Mouse (Mus musculus): ENCODE results near the gene Rhoh. TPM values are rescaled to one million over a fixed set of nuclear protein-coding genes. Genes with fewer than 3 reads are reported as not detected.

Gene Rhoh
- total RNA-seq, 2 experiments from 2014 or later, result 6.4 to 12.2 TPM

DNA sequence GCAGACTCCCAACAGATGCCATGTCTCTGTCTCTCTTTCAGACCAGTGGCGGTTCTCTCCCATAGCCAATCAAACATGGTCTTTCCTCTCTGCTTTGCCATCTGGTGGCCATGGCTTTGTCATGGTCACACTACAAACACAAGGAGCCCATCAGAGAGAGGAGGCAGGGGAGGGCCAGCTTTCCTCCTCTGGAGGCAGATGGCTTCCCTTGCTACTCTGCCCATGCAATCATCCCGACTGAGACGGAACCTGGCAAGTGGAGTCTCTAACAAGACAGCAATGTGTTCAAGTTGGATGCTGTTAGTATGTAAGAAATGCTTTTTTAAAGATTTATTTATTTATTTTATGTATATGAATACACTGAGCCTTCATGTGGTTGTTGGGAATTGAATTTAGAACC lies 58.9 kb downstream of the Rhoh start:
- ATAC-seq (replicated peaks; ENCODE audit: low FRiP score, poor library complexity, severe bottlenecking), result no peak

DNA sequence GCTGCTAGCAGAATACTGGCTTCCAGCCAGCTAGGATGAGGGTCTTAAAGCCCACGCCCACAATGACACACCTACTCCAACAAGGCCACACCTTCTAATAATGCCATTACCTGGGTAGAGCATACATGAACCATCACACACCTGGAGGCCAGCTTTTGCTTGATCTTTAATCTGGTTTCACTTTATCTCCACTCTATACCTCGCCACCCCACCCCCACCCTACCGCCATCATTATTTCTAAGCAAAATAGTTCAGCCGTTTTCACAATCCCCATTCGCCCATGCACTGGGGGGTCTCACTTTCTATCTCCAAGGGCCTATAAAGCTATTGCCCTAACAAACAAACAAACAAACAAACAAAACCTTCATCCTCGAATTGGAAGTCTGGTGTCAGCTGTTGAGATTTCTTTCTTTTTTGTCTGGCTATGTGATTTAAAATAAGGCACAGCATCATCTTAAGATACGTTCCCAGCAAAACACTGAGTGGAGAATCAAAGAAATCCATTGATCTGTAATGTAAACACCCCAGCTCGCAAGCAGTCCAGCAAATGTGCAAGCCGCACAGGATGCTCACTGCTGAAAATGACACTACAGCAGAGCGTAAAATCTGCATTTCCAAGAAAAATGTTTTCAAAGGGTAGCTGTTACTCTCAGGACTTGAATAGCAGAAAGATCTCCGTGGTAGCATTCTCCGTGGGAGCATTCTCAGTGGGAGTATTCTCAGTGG lies 59.9 kb downstream of the Rhoh start:
- ATAC-seq (replicated peaks; ENCODE audit: low FRiP score, poor library complexity, severe bottlenecking), result no peak

GRCm38 (mm10) chr5:65921477-65922138 lies 60.6 kb downstream of the Rhoh start:
- no peak for ATAC-seq (replicated peaks; ENCODE audit: low FRiP score, poor library complexity, severe bottlenecking)

DNA sequence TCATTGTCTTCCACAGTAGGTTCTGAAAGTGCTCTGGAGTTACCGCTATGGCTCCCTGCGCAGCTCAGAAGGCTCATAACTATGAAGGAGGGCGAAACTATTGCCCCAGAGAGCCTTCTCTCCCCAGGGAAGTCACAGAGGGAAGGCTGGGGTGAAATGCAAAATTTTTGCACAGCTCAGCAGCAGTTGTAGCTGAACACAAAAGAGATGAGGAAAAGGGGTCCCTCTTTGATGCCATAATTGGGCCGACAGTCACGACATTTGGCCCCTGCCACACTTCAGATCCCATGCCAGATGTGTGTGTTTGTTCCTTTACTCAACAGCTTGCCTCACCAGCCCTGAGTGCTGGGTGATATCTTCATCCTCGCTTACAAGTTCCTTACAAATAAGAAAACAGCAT lies 65.7 kb downstream of the Rhoh start:
- no peak for ATAC-seq (replicated peaks; ENCODE audit: low FRiP score, poor library complexity, severe bottlenecking)

- no peak for ATAC-seq (replicated peaks; ENCODE audit: low FRiP score, poor library complexity, severe bottlenecking)
Observed at GRCm38 (mm10) chr5:65929162-65929561, 68.1 kb downstream of the Rhoh start.

DNA sequence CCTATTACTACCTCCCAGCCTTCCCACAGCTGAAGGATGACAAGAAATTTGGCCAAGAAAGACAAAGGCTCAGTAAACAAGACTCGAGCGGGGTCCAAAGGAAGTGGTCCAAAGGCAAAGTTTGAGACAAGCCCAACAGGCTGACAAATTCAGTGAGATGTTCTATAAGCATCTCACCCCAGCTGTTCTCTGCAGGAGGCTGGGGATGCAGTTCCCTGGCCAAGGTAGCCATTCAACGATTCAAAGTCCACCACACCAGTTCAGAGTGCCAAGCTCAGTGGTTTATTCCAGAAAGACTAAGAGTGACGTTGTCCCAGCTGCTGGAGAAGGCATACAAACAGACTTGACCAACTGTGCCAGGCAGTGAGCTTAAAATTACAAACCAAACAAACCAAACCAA lies 69.2 kb downstream of the Rhoh start:
- ATAC-seq (replicated peaks; ENCODE audit: low FRiP score, poor library complexity, severe bottlenecking), result no peak

DNA sequence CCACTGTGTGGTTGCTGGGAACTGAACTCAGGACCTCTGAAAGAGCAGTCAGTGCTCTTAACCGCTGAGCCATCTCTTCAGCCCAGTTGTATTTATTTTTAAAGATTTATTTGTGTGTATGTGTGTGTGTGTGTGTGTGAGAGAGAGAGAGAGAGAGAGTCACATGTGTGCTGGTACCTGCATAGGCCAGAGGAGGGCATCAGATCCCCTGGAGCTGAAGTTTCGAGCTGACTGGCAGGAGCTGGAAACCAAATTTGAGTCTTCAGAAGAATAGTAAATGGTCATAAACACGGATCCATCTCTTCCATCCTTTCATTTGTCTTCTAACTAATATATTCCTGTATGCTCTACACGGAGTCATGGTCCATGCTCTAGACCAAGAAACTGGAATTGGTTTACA lies 72.2 kb downstream of the Rhoh start:
- ATAC-seq (replicated peaks; ENCODE audit: low FRiP score, poor library complexity, severe bottlenecking), result no peak

DNA sequence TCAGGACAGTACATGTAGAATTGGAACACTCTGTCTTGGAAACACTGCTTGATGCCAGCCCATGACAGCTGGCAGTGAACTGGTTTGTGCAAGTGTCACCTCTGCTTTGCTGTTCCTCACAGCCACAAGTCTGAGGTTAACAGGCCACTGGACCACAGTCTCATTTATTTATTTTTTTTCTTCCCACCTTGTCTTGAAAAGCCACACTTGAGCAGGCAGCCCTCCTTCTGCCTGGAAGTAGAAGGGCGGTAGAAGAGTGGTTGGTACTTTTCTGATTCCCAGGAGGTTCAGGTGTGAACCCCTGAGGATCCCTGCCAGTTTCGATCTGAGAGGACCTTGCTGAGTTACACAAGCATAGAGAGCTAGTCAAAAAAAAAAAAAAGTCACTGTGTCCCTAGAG lies 72.8 kb downstream of the Rhoh start:
- ATAC-seq (replicated peaks; ENCODE audit: low FRiP score, poor library complexity, severe bottlenecking), result no peak

- ATAC-seq (replicated peaks; ENCODE audit: low FRiP score, poor library complexity, severe bottlenecking), result no peak
Observed at GRCm38 (mm10) chr5:65934783-65935182, 73.8 kb downstream of the Rhoh start, which contains the start of gene Chrna9. TSS of gene Chrna9 (plus strand) at chr5:65934921.

- ATAC-seq (replicated peaks; ENCODE audit: low FRiP score, poor library complexity, severe bottlenecking), result no peak
Observed at GRCm38 (mm10) chr5:65937011-65937726, 76.2 kb downstream of the Rhoh start.

- ATAC-seq (replicated peaks; ENCODE audit: low FRiP score, poor library complexity, severe bottlenecking), result peak; percentile 83
Observed at GRCm38 (mm10) chr5:65937998-65938715, 77.1 kb downstream of the Rhoh start.

- no peak for ATAC-seq (replicated peaks; ENCODE audit: low FRiP score, poor library complexity, severe bottlenecking)
Observed at GRCm38 (mm10) chr5:65941145-65941544, 80.1 kb downstream of the Rhoh start.

Other genes with a start within 250 kb of the Rhoh start
- 216 and 231 TPM in 2 replicates for gene Pds5a, start 162.9 kb upstream of the Rhoh start, total RNA-seq (2015; ENCODE audit: low replicate concordance)
- 270 and 327 TPM in 2 replicates for gene Pds5a, start 162.9 kb upstream of the Rhoh start, total RNA-seq (2017; ENCODE audit: low replicate concordance)
- 53.7 and 59.1 TPM in 2 replicates for gene N4bp2, start 97.7 kb upstream of the Rhoh start, total RNA-seq (2015; ENCODE audit: low replicate concordance)
- 32.6 and 50.2 TPM in 2 replicates for gene N4bp2, start 97.7 kb upstream of the Rhoh start, total RNA-seq (2017; ENCODE audit: low replicate concordance)
- gene Chrna9, start 73.7 kb downstream of the Rhoh start, total RNA-seq (2015; ENCODE audit: low replicate concordance), result not detected in 2 replicates
- not detected in 2 replicates for gene Chrna9, start 73.7 kb downstream of the Rhoh start, total RNA-seq (2017; ENCODE audit: low replicate concordance)
- not detected in 2 replicates for gene 9130230L23Rik, start 143.1 kb downstream of the Rhoh start, total RNA-seq (2015; ENCODE audit: low replicate concordance)
- not detected in 2 replicates for gene 9130230L23Rik, start 143.1 kb downstream of the Rhoh start, total RNA-seq (2017; ENCODE audit: low replicate concordance)

All from erythroid progenitor cell, adult 5-6 weeks (primary cell).